Mouse (Mus musculus): Measurements from ENCODE around the gene Dcakd. TPM values are rescaled to one million over a fixed set of nuclear protein-coding genes. Genes with fewer than 3 reads are reported as not detected.
"Not testable (repeated sequence)": the region's sequence is repeated elsewhere in the genome, so short reads cannot be mapped to it uniquely, and the experiment has no call there.

Gene Dcakd
- polyA plus RNA-seq, 1 experiment from 2014 or later: 109 TPM

- Histone ChIP-seq H3K36me3 (ENCODE audit: control insufficient read depth, insufficient read depth, low read length) (peaks cover 11% of the 10 kb centered on the region), H3K27me3 (replicated peaks; ENCODE audit: control insufficient read depth, insufficient read depth, low read length) (peaks cover 54% of the 10 kb centered on the region), H3K9ac (ENCODE audit: low read depth, low read length) (no peak overlapping the region), H3K27ac (ENCODE audit: low read depth, low read length) (no peak overlapping the region), H3K9me3 (ENCODE audit: control insufficient read depth, low read length) (no peaks in the 10 kb centered on the region), H3K4me2 (peak overlapping the region; percentile 72), H3K4me3 (ENCODE audit: low read depth, low read length) (peak overlapping the region; percentile 34), H3K4me1 (replicated peaks; ENCODE audit: control insufficient read depth, insufficient read depth, low read length) (peaks cover 8% of the 10 kb centered on the region; the same call in 1 of the 2 replicates)
- no peak for DNase-seq (ENCODE audit: low spot score)
- peak; percentile 35; the same call in 1 of the 2 replicates for ATAC-seq (replicated peaks; ENCODE audit: low FRiP score)
- 3% methylated on average over 29 of the region's 29 CpGs for WGBS
These were observed 37.9 kb downstream of the Dcakd start for GRCm38 (mm10) chr11:102990152-102990663.

GRCm38 (mm10) chr11:102989641-102990151 is 38.4 kb downstream of the Dcakd start:
- DNase-seq (ENCODE audit: low spot score): no peak

DNA sequence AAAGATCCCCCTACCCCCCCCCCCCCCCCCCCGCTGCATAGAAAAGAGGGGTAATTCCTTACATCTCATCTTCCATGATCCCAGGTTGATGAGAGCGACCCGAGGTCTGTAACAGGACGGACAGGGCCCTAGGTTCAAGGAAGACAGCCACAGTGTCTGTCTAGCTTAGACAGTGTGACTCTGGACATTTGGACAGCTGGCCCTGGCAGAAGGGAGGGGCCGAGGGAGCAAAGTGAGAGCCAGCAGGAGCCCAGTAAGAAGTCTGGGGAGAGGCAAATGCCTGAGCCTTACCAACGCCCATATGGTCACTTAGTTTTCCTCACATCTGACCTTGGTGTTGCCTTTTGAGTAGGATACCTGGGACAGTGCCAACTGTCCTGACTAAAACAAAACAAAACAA is 43.0 kb downstream of the Dcakd start:
- peaks cover 38% of the 10 kb centered on the region for H3K27me3 ChIP-seq (replicated peaks; ENCODE audit: control insufficient read depth, insufficient read depth, low read length)

More at GRCm38 (mm10) chr11:102989641-102990151, 38.4 kb downstream of the Dcakd start:
- H3K4me2 ChIP-seq: peak overlapping the region; percentile 72
- H3K9ac ChIP-seq (ENCODE audit: low read depth, low read length): no peak overlapping the region
- H3K4me1 ChIP-seq (replicated peaks; ENCODE audit: control insufficient read depth, insufficient read depth, low read length): peaks cover 8% of the 10 kb centered on the region; the same call in 1 of the 2 replicates
- H3K27me3 ChIP-seq (replicated peaks; ENCODE audit: control insufficient read depth, insufficient read depth, low read length): peaks cover 54% of the 10 kb centered on the region
- H3K4me3 ChIP-seq (ENCODE audit: low read depth, low read length): peak overlapping the region; percentile 34
- H3K27ac ChIP-seq (ENCODE audit: low read depth, low read length): no peak overlapping the region
- WGBS: 12% methylated on average over 28 of the region's 28 CpGs
- no peak for ATAC-seq (replicated peaks; ENCODE audit: low FRiP score)
- peaks cover 6% of the 10 kb centered on the region; the same call in 1 of the 2 replicates for H3K36me3 ChIP-seq (ENCODE audit: control insufficient read depth, insufficient read depth, low read length)
- H3K9me3 ChIP-seq (ENCODE audit: control insufficient read depth, low read length): no peaks in the 10 kb centered on the region

GRCm38 (mm10) chr11:102984615-102985014 is 43.5 kb downstream of the Dcakd start:
- Histone ChIP-seq H3K9me3 (ENCODE audit: control insufficient read depth, low read length) (no peaks in the 10 kb centered on the region), H3K9ac (ENCODE audit: low read depth, low read length) (no peak overlapping the region), H3K27ac (ENCODE audit: low read depth, low read length) (no peak overlapping the region), H3K4me2 (no peak overlapping the region), H3K4me1 (replicated peaks; ENCODE audit: control insufficient read depth, insufficient read depth, low read length) (no peaks in the 10 kb centered on the region; the same call in 1 of the 2 replicates), H3K27me3 (replicated peaks; ENCODE audit: control insufficient read depth, insufficient read depth, low read length) (peaks cover 33% of the 10 kb centered on the region), H3K36me3 (ENCODE audit: control insufficient read depth, insufficient read depth, low read length) (no peaks in the 10 kb centered on the region), H3K4me3 (ENCODE audit: low read depth, low read length) (no peak overlapping the region)
- 65% methylated on average over 4 of the region's 4 CpGs for WGBS
- no peak for ATAC-seq (replicated peaks; ENCODE audit: low FRiP score)
- DNase-seq (ENCODE audit: low spot score): no peak

More for the DNA sequence above, 43.0 kb downstream of the Dcakd start:
- Histone ChIP-seq H3K9ac (ENCODE audit: low read depth, low read length) (no peak overlapping the region), H3K4me3 (ENCODE audit: low read depth, low read length) (no peak overlapping the region), H3K4me1 (replicated peaks; ENCODE audit: control insufficient read depth, insufficient read depth, low read length) (peaks cover 5% of the 10 kb centered on the region; the same call in 1 of the 2 replicates), H3K9me3 (ENCODE audit: control insufficient read depth, low read length) (no peaks in the 10 kb centered on the region), H3K27ac (ENCODE audit: low read depth, low read length) (no peak overlapping the region), H3K36me3 (ENCODE audit: control insufficient read depth, insufficient read depth, low read length) (no peaks in the 10 kb centered on the region), H3K4me2 (no peak overlapping the region)
- ATAC-seq (replicated peaks; ENCODE audit: low FRiP score) (no peak), DNase-seq (ENCODE audit: low spot score) (no peak)
- WGBS: 63% methylated on average over 6 of the region's 6 CpGs

GRCm38 (mm10) chr11:102984086-102984485 is 44.0 kb downstream of the Dcakd start:
- no peak overlapping the region for H3K27ac ChIP-seq (ENCODE audit: low read depth, low read length)
- no peak overlapping the region for H3K9ac ChIP-seq (ENCODE audit: low read depth, low read length)
- ATAC-seq (replicated peaks; ENCODE audit: low FRiP score): no peak
- peaks cover 27% of the 10 kb centered on the region for H3K27me3 ChIP-seq (replicated peaks; ENCODE audit: control insufficient read depth, insufficient read depth, low read length)
- H3K36me3 ChIP-seq (ENCODE audit: control insufficient read depth, insufficient read depth, low read length): no peaks in the 10 kb centered on the region
- no peak overlapping the region for H3K4me2 ChIP-seq
- H3K4me3 ChIP-seq (ENCODE audit: low read depth, low read length): no peak overlapping the region
- WGBS: 80% methylated on average over 9 of the region's 9 CpGs
- H3K9me3 ChIP-seq (ENCODE audit: control insufficient read depth, low read length): no peaks in the 10 kb centered on the region
- no peaks in the 10 kb centered on the region for H3K4me1 ChIP-seq (replicated peaks; ENCODE audit: control insufficient read depth, insufficient read depth, low read length)
- DNase-seq (ENCODE audit: low spot score): no peak

GRCm38 (mm10) chr11:102981151-102981890 is 46.8 kb downstream of the Dcakd start:
- 43% methylated on average over 10 of the region's 10 CpGs for WGBS
- DNase-seq (ENCODE audit: low spot score) (no peak), ATAC-seq (replicated peaks; ENCODE audit: low FRiP score) (no peak)
- Histone ChIP-seq H3K27ac (ENCODE audit: low read depth, low read length) (no peak overlapping the region), H3K4me3 (ENCODE audit: low read depth, low read length) (no peak overlapping the region), H3K4me1 (replicated peaks; ENCODE audit: control insufficient read depth, insufficient read depth, low read length) (no peaks in the 10 kb centered on the region), H3K9me3 (ENCODE audit: control insufficient read depth, low read length) (no peaks in the 10 kb centered on the region), H3K27me3 (replicated peaks; ENCODE audit: control insufficient read depth, insufficient read depth, low read length) (peaks cover 8% of the 10 kb centered on the region), H3K36me3 (ENCODE audit: control insufficient read depth, insufficient read depth, low read length) (no peaks in the 10 kb centered on the region), H3K9ac (ENCODE audit: low read depth, low read length) (no peak overlapping the region), H3K4me2 (no peak overlapping the region)

- no peaks in the 10 kb centered on the region for H3K4me1 ChIP-seq (replicated peaks; ENCODE audit: control insufficient read depth, insufficient read depth, low read length)
- no peak overlapping the region for H3K4me2 ChIP-seq
- ATAC-seq (replicated peaks; ENCODE audit: low FRiP score) (no peak), DNase-seq (ENCODE audit: low spot score) (no peak)
- no peaks in the 10 kb centered on the region for H3K9me3 ChIP-seq (ENCODE audit: control insufficient read depth, low read length)
- H3K27me3 ChIP-seq (replicated peaks; ENCODE audit: control insufficient read depth, insufficient read depth, low read length): peaks cover 5% of the 10 kb centered on the region; the same call in 1 of the 2 replicates
- H3K36me3 ChIP-seq (ENCODE audit: control insufficient read depth, insufficient read depth, low read length): no peaks in the 10 kb centered on the region
- WGBS: 50% methylated on average over 6 of the region's 6 CpGs
- H3K9ac ChIP-seq (ENCODE audit: low read depth, low read length): no peak overlapping the region
- no peak overlapping the region for H3K4me3 ChIP-seq (ENCODE audit: low read depth, low read length)
- H3K27ac ChIP-seq (ENCODE audit: low read depth, low read length): no peak overlapping the region
These were observed 50.0 kb downstream of the Dcakd start for GRCm38 (mm10) chr11:102978052-102978666.

DNA sequence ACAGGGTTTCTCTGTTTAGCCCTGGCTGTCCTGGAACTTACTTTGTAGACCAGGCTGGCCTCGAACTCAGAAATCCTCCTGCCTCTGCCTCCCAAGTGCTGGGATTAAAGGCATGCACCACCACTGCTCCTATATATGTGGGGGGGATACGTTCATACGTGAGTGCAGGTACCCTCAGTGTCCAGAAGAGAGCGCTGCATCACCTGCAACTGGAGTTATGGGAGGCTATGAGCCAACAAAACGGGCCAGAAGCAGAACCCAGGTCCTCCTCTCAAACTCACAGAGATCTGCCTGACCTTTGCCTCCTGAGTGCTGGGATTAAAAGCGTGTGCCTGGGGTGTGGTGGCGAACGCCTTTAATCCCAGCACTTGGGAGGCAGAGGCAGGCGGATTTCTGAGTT is 52.2 kb downstream of the Dcakd start:
- WGBS: 74% methylated on average over 9 of the region's 9 CpGs
- not testable (repeated sequence) for H3K9me3 ChIP-seq (ENCODE audit: control insufficient read depth, low read length); DNase-seq (ENCODE audit: low spot score); H3K4me2 ChIP-seq; H3K27ac ChIP-seq (ENCODE audit: low read depth, low read length); ATAC-seq (replicated peaks; ENCODE audit: low FRiP score); H3K36me3 ChIP-seq (ENCODE audit: control insufficient read depth, insufficient read depth, low read length); H3K4me3 ChIP-seq (ENCODE audit: low read depth, low read length); H3K4me1 ChIP-seq (replicated peaks; ENCODE audit: control insufficient read depth, insufficient read depth, low read length); H3K27me3 ChIP-seq (replicated peaks; ENCODE audit: control insufficient read depth, insufficient read depth, low read length); H3K9ac ChIP-seq (ENCODE audit: low read depth, low read length)
